Mouse (Mus musculus) midbrain, embryonic 13.5 days (tissue): Measurements from ENCODE around the gene Sorcs3. TPM values are rescaled to one million over a fixed set of nuclear protein-coding genes. Genes with fewer than 3 reads are reported as not detected.

ENCODE experiments used
- ATAC-seq: fragments of 200-750 bp; cut with Nextera tagmentation; 2 replicates; pipeline ENCODE4 v1.8.0; 2017; ENCODE audit warnings: mild to moderate bottlenecking, moderate TSS enrichment, moderate library complexity
- H3K27ac ChIP-seq: fragments of 300-500 bp; sonication (generic); 2 replicates; pipeline ENCODE4 v1.5.1; 2015; ENCODE audit warnings: inconsistent platforms, mild to moderate bottlenecking, moderate library complexity
- H3K27me3 ChIP-seq: fragments of 300-500 bp; sonication (generic); 2 replicates; pipeline ENCODE4 v1.6.1; 2015; ENCODE audit warnings: mild to moderate bottlenecking, inconsistent platforms
- H3K36me3 ChIP-seq: fragments of 300-500 bp; sonication (generic); 2 replicates; pipeline ENCODE4 v1.6.1; 2015; ENCODE audit warnings: mild to moderate bottlenecking, inconsistent platforms
- H3K4me1 ChIP-seq: fragments of 300-500 bp; sonication (generic); replicated peaks from 2 replicates; pipeline ENCODE4 v1.6.1; 2015; ENCODE audit warnings: inconsistent platforms
- H3K4me2 ChIP-seq: fragments of 300-500 bp; sonication (generic); replicated peaks from 2 replicates; pipeline ENCODE4 v1.6.1; 2015; ENCODE audit warnings: moderate library complexity, mild to moderate bottlenecking, inconsistent platforms
- H3K4me3 ChIP-seq: fragments of 300-500 bp; sonication (generic); replicated peaks from 2 replicates; pipeline ENCODE4 v1.5.1; 2015; ENCODE audit warnings: mild to moderate bottlenecking, inconsistent platforms
- H3K9ac ChIP-seq: fragments of 300-500 bp; sonication (generic); replicated peaks from 2 replicates; pipeline ENCODE4 v1.6.1; 2015; ENCODE audit warnings: mild to moderate bottlenecking, inconsistent platforms
- H3K9me3 ChIP-seq: fragments of 300-500 bp; sonication (generic); 2 replicates; pipeline ENCODE4 v1.6.1; 2016; ENCODE audit warnings: mild to moderate bottlenecking, inconsistent platforms
- WGBS: fragments of 180-500 bp; shearing (Covaris S2); methylation state at CpG from one replicate; pipeline ENCODE4 v1.1.7; 2015; 5-methylcytosine and 5-hydroxymethylcytosine counted together
- polyA plus RNA-seq: library from polyadenylated mRNA; unstranded; fragments of >200 nt; fragmentation: Nextera tagmentation; extraction: Ambion mirVana; gene quantifications from 2 replicates; pipeline ENCODE4 v1.2.1, GENCODE M21; 2015

Sorcs3 gene
- polyA plus RNA-seq, 1 experiment from 2014 or later, result 11.8 TPM

DNA sequence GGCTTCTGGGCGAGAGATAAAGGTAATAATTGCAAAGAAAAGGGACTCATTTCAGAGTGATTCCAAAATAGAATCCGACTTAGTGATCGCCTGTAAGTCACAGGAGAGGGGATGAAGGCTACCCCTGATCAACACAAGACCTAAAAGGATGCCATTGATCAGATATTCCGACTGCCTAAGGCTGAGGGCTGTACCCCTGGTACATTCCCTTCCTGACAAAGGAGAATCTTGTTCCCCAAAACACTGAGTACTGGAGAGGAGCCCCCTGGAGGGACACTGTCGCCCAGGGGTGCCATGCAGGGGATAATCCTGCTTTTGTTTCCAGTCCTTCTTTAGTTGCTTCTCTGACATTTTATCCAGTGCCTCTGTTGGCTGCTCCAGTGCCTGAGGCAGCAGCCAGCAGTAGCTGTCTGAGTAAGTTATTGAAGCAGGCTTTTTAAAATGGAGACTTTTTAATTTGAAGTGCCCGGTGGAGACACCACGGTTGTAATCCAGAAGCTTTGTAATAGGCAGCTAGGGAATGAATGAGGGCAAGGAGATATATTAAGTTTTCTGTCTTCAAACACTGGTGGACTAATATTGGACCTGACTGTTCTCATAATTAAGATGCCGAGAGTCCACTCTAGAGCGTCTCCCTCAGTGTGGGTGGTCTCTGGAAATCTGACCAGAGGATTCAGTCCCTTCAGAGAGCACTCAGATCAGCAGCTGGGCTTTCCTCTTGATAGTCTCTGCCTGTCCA lies 342.5 kb downstream of the Sorcs3 start:
- ATAC-seq, result peak; percentile 58
- 12% methylated on average over 9 of the region's 9 CpGs for WGBS

DNA sequence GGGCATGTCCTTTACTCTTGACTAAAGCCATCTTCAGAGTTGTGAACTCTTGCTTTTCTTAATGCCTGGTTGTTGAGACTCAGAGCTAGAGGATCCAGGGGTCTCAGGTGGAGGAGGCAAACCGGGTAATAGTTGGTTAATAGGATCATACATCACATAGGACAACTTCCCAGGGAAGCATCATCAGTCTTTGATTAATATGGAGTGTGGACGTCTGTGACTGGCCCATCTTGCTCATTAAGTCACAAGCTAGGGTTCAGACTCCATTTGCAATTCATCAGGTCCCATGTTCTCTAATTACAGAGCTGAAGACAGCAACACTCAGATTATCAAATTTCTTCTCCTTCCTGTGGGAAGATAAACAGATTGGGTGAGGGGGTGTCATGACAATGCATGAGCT lies 353.6 kb downstream of the Sorcs3 start:
- Histone ChIP-seq H3K27ac (no peak overlapping the region), H3K9me3 (no peaks in the 10 kb centered on the region), H3K4me3 (no peak overlapping the region), H3K4me2 (no peak overlapping the region), H3K36me3 (no peaks in the 10 kb centered on the region), H3K9ac (no peak overlapping the region), H3K4me1 (no peaks in the 10 kb centered on the region), H3K27me3 (no peaks in the 10 kb centered on the region)
- 45% methylated on average over 2 of the region's 2 CpGs for WGBS
- no peak for ATAC-seq

More for the DNA sequence above, 342.5 kb downstream of the Sorcs3 start:
- H3K27ac ChIP-seq, result 0 out of 2 replicates have a peak overlapping the region, but pooled peaks have one; percentile 7
- no peaks in the 10 kb centered on the region for H3K9me3 ChIP-seq
- H3K36me3 ChIP-seq, result no peaks in the 10 kb centered on the region
- H3K4me2 ChIP-seq, result no peak overlapping the region
- H3K27me3 ChIP-seq, result no peaks in the 10 kb centered on the region
- H3K4me1 ChIP-seq, result peaks cover 6% of the 10 kb centered on the region
- H3K4me3 ChIP-seq, result no peak overlapping the region
- H3K9ac ChIP-seq, result no peak overlapping the region

DNA sequence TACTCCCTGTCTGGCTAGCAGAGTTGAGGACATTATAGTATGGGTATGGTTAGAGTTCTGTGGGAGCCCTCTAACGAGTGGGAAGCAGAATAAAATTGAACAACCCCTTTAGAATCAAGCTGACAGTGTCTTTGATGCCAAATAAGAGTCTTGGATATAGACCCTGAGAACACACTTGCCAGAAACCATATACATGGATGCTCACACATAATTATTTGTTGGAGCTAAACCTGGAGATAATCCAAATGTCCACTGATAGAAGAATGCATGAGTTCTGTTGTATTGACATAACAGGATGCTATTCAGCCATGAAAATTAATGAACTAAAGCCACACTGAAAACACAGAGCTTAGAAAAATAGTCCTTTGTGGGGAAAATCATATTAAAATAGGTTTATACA lies 369.9 kb downstream of the Sorcs3 start:
- 45% methylated on average over 1 of the region's 1 CpGs for WGBS
- no peaks in the 10 kb centered on the region for H3K36me3 ChIP-seq
- H3K9ac ChIP-seq, result no peak overlapping the region
- no peaks in the 10 kb centered on the region for H3K27me3 ChIP-seq
- no peak overlapping the region for H3K27ac ChIP-seq
- no peaks in the 10 kb centered on the region for H3K9me3 ChIP-seq
- ATAC-seq, result no peak
- 0 out of 2 replicates have a peak, but pooled peaks cover 3% of the 10 kb centered on the region for H3K4me1 ChIP-seq
- no peak overlapping the region for H3K4me3 ChIP-seq
- no peak overlapping the region for H3K4me2 ChIP-seq

DNA sequence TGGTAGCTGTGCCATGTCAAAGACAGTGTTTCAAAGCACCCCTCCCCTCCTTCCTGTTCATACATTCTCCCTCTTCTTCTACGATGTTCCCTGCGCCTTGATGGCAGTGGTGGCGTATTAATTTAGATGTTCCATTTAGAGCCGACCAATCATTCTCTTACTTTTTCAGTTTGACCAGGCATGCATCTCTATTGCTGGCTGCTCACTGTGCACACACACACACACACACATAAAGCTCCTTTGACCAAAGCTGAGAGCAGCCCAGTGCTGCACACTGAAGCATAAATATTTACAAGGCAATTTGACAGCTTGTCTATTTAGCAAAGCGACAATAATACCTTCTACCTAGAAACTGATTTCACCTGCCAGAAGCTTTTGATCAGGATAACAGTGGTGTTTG lies 371.3 kb downstream of the Sorcs3 start:
- no peak for ATAC-seq
- 0 out of 2 replicates have a peak, but pooled peaks cover 3% of the 10 kb centered on the region for H3K4me1 ChIP-seq

DNA sequence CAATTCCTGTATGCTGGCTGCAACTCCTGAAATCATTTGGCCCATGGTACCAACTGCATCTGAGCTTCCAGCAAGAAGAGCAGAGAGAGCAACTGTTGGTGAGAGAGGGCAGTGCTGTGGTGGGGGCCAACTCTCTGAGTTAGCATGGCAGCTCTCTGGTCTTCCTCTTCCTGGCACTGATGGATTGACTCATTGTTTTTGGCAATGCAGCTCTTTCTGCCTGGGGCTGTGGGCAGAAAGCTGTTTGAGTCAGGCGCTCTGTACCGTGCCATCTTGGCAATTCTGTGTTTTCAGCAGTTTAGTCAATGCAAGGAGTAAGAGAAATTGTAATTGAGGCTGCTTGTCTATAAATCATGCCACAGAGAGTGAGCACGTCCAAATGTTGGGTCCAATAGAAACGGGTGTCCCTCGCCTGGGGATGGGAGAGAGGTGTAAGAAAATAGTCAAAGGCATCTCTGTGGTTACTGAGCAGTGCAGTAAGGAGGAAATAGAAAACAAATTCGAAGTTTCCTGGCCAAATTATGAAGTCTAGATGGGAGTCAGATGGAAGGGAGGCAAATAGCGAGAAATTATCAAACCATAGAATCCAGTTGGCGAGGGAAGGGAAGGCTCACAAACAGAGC lies 379.2 kb downstream of the Sorcs3 start:
- H3K9ac ChIP-seq, result no peak overlapping the region
- WGBS, result 90% methylated on average over 8 of the region's 8 CpGs
- no peaks in the 10 kb centered on the region for H3K27me3 ChIP-seq
- no peaks in the 10 kb centered on the region for H3K4me1 ChIP-seq
- no peaks in the 10 kb centered on the region for H3K36me3 ChIP-seq
- no peak for ATAC-seq
- H3K9me3 ChIP-seq, result no peaks in the 10 kb centered on the region
- H3K4me2 ChIP-seq, result no peak overlapping the region
- no peak overlapping the region for H3K4me3 ChIP-seq
- no peak overlapping the region for H3K27ac ChIP-seq

More for the DNA sequence above, 371.3 kb downstream of the Sorcs3 start:
- H3K4me3 ChIP-seq, result no peak overlapping the region
- no peaks in the 10 kb centered on the region for H3K27me3 ChIP-seq
- no peaks in the 10 kb centered on the region for H3K36me3 ChIP-seq
- no peak overlapping the region for H3K9ac ChIP-seq
- no peak overlapping the region for H3K27ac ChIP-seq
- H3K9me3 ChIP-seq, result no peaks in the 10 kb centered on the region
- H3K4me2 ChIP-seq, result no peak overlapping the region
- WGBS, result 63% methylated on average over 5 of the region's 5 CpGs

DNA sequence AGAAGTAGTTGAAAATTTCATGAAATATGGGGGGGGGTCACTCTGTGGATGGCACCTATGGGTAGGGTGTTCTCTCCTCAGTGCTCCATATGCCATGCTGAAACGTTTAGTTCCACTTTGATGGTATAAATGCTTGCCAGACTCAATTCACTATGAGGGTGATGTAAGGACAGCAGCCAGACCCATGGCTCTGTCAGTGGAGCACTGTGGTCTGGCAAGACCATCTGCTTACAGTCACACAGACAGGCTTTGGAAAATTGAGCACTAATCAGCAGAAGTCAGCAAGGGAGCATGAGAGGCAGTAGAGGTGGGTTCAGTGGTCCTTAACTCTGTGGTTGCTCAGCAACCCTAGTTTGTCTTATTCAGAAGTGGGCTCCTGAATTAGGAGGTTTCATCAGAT lies 411.1 kb downstream of the Sorcs3 start:
- Histone ChIP-seq H3K9me3 (no peaks in the 10 kb centered on the region), H3K27ac (no peak overlapping the region), H3K4me2 (no peak overlapping the region), H3K36me3 (no peaks in the 10 kb centered on the region), H3K9ac (no peak overlapping the region), H3K27me3 (no peaks in the 10 kb centered on the region), H3K4me1 (no peaks in the 10 kb centered on the region), H3K4me3 (no peak overlapping the region)
- 61% methylated on average over 1 of the region's 1 CpGs for WGBS
- no peak for ATAC-seq

DNA sequence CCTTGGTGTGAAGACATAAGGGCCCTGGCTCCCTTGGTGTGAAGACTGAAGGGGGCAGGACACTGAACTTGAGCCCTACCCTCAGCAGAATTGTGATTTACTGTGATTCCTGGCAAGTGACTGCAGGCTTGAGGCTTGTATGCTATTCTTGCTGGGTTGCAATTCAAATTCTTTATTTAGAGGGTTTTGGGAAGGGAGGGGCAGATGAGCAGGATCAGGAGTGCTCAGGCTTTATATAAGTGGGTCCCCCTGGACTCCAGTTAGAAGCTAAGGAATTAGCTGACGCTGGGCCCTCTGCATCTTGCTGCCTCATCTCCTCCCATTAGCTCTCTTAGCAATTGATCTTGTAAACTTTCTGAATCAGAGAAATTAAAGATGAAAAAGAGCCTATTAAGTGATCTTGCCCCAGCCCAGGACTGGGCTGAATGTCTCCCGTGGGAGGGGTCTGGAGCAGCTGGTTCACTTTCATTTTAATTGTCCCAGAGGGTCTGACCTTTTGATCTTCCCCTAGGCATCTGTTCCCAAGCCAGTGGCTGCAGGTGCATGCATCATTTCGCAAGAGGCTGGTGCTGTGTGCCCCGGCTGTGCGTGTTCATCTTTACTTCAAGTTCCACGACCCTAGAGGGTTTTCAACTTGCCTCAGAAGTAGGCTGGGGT lies 425.0 kb downstream of the Sorcs3 start:
- no peaks in the 10 kb centered on the region for H3K27me3 ChIP-seq
- H3K4me1 ChIP-seq, result peaks cover 13% of the 10 kb centered on the region
- no peak overlapping the region for H3K27ac ChIP-seq
- H3K4me3 ChIP-seq, result no peak overlapping the region
- no peak overlapping the region for H3K9ac ChIP-seq
- ATAC-seq, result peak; percentile 72
- H3K9me3 ChIP-seq, result no peaks in the 10 kb centered on the region
- 37% methylated on average over 6 of the region's 6 CpGs for WGBS
- H3K36me3 ChIP-seq, result no peaks in the 10 kb centered on the region
- no peak overlapping the region for H3K4me2 ChIP-seq

DNA sequence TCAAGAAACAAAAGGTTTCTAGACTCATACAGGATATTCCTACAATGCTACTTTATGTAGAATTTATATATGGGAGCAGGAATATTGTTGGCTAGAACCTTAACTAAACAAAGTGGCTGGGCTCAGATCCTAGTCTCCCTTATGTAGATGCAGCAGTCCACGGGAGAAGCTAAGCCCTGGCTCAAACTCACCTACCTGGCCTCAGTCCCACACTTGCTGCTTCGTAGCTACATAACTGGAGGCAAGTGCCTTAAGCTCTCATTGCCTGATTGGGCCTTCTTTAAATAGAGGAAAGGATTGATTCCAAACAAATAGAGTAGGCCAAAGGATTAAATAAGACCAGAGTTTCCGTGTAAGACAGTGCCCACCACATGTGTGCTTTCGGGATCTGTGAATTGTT lies 436.7 kb downstream of the Sorcs3 start:
- Histone ChIP-seq H3K27me3 (no peaks in the 10 kb centered on the region), H3K4me1 (no peaks in the 10 kb centered on the region), H3K9ac (no peak overlapping the region), H3K4me2 (no peak overlapping the region), H3K4me3 (no peak overlapping the region), H3K36me3 (no peaks in the 10 kb centered on the region), H3K9me3 (no peaks in the 10 kb centered on the region), H3K27ac (no peak overlapping the region)
- no peak for ATAC-seq
- WGBS, result 80% methylated on average over 4 of the region's 4 CpGs

DNA sequence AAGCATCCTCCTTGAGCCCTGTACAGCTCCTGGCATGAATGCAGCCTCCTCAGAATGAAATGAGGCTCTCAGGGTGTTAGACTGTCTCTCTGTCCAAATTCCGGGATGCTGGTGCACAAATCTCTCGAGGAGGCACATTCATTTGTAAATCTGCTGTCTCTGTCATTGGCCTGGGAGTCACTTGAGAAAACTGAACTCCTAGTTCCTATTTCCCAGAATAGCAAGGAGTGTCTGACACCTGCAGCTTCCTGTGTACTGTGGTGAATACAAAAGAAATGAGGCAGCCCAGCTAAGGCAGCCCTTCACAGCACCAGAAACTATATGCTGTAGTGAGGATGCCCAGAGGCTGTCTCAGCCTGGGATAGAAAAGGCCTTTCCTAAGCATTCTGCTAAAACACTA lies 444.1 kb downstream of the Sorcs3 start:
- Histone ChIP-seq H3K4me1 (no peaks in the 10 kb centered on the region), H3K9me3 (no peaks in the 10 kb centered on the region), H3K4me2 (no peak overlapping the region), H3K9ac (no peak overlapping the region), H3K27me3 (no peaks in the 10 kb centered on the region), H3K27ac (no peak overlapping the region), H3K36me3 (no peaks in the 10 kb centered on the region), H3K4me3 (no peak overlapping the region)
- no peak for ATAC-seq
- WGBS, result 55% methylated on average over 2 of the region's 2 CpGs

DNA sequence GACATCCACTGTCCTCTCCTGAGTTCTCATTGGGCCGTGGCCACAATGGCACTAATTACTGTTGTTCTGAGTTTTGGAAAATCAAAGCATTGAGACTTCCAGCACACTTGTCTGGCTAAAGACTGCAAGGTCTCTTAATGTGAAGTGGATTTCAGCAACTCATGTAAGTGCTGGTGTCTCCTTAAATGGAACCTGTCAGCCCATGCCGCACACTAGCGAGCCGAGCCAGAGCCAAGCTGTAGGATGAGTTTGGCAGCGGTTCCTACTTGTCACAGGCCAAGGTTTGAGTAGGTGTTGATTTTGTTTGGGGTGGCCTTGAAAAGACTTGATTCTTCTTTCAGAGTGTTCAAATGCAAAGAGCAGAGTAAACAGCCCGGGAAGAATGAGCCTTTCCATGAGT lies 445.8 kb downstream of the Sorcs3 start:
- WGBS, result 78% methylated on average over 6 of the region's 6 CpGs
- Histone ChIP-seq H3K4me3 (no peak overlapping the region), H3K36me3 (no peaks in the 10 kb centered on the region), H3K4me2 (no peak overlapping the region), H3K9me3 (no peaks in the 10 kb centered on the region), H3K27ac (no peak overlapping the region), H3K4me1 (no peaks in the 10 kb centered on the region), H3K9ac (no peak overlapping the region), H3K27me3 (no peaks in the 10 kb centered on the region)
- no peak for ATAC-seq

DNA sequence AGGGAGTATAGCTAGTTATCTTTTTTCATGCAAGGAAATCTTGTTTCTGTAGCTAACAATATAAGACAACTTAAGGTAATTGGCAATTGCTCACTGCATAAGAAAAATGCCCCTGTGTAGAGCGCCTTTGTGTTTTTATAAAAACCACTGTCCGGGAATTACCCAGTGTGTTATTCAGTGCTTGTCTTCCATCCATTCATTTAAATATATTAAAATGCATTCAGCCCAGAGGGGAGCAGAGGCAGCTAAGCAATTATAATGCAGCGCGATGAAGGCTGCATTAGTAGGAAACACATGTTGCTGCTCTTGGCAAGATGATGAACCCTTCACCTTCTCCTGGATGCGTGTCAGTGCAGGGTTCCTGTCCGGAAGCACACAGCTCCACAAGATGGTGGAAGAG lies 454.4 kb downstream of the Sorcs3 start:
- peak; percentile 82 for ATAC-seq
- WGBS, result 32% methylated on average over 6 of the region's 6 CpGs
- H3K4me2 ChIP-seq, result no peak overlapping the region
- no peaks in the 10 kb centered on the region for H3K27me3 ChIP-seq
- no peak overlapping the region for H3K9ac ChIP-seq
- H3K36me3 ChIP-seq, result no peaks in the 10 kb centered on the region
- peak overlapping the region; percentile 35; the same call in 1 of the 2 replicates for H3K27ac ChIP-seq
- H3K9me3 ChIP-seq, result no peaks in the 10 kb centered on the region
- peaks cover 18% of the 10 kb centered on the region for H3K4me1 ChIP-seq
- no peak overlapping the region for H3K4me3 ChIP-seq

DNA sequence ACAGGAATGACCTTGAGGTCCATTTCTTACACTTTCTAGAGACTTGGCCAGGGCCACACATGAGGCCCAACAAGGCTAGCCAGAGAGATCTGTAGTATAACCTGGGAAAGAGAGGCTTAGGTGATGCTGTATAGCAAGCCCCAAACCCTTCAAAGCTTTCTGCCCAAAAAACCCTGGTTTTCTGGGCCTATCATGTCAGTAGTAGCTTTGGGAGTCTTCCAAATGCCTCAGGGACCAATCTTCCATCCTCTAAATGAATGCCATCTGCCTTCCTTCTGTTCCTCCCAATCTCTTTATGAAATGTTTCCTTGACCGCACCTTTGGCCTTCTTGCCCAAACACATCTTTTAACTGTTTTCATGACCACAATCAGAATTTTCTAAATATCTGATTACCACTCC lies 474.1 kb downstream of the Sorcs3 start:
- peaks cover 6% of the 10 kb centered on the region for H3K4me1 ChIP-seq
- WGBS, result 95% methylated on average over 1 of the region's 1 CpGs
- no peak overlapping the region for H3K27ac ChIP-seq
- no peaks in the 10 kb centered on the region for H3K9me3 ChIP-seq
- H3K9ac ChIP-seq, result no peak overlapping the region
- no peak overlapping the region for H3K4me3 ChIP-seq
- H3K4me2 ChIP-seq, result no peak overlapping the region
- ATAC-seq, result no peak
- H3K27me3 ChIP-seq, result no peaks in the 10 kb centered on the region
- H3K36me3 ChIP-seq, result no peaks in the 10 kb centered on the region
